Mouse (Mus musculus): ENCODE results near the gene Zfp52.

DNA sequence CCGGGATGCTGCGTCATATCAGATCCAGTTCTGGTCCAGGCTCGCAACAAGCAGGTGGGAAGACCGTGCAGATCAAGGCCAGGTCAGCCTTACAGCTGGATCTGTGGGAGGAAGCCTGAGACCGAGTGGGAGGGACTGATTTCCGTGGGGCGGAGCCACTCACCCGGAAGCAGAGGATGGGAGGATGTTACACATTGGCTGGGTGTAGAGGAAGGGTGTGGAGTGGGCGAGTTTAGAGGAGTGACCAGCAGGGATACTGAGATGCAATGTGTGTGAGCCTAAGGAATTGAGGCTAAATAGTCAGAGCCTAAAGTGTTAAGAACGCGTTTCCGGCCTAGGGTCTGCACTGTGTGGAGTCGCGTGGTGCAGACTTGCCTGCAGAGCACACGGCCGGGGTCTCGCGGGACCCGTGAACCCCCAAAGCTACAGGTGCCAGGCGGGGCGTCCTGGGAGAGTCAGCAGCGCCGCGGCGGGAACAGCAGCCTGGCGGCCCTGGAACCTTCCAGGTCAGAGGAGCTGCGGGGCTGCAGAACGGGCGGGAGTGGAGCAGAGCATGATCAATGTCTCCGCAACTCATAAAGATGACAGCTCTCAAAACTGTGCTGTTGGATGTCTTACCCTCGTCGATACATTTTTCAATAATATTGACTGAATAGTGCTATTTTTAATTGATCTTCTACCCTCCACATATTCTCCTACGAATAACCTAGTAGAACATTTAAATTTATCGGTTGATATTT, 46.4 kb upstream of the Zfp52 start, which contains the start of gene Zfp53:
- TF ChIP-seq CTCF (IDR thresholded peaks at IDR 0.05; ENCODE audit: control insufficient read depth, insufficient read depth, insufficient replicate concordance, low read depth, low read length): no peak
- no peak; the same call in 1 of the 2 replicates for TF ChIP-seq POLR2A (IDR thresholded peaks at IDR 0.05; ENCODE audit: control insufficient read depth, low read depth, low read length)
